Mouse (Mus musculus) neural tube, embryonic 11.5 days (tissue): Measurements from ENCODE around the gene Ubn1. TPM values are rescaled to one million over a fixed set of nuclear protein-coding genes. Genes with fewer than 3 reads are reported as not detected.

Experiments
- polyA plus RNA-seq: library from polyadenylated mRNA; unstranded; fragments of >200 nt; fragmentation: Nextera tagmentation; extraction: Ambion mirVana; gene quantifications from 2 replicates; pipeline ENCODE4 v1.2.1, GENCODE M21; 2014

Ubn1 gene
- polyA plus RNA-seq, 1 experiment from 2014 or later: 22.6 TPM

Other genes with a start within 250 kb of the Ubn1 start
- 0.20 and 0.38 TPM in 2 replicates for gene 4930562C15Rik, start 214.6 kb upstream of the Ubn1 start, polyA plus RNA-seq
- 35.3 and 38.4 TPM in 2 replicates for gene Ubald1, start 169.7 kb upstream of the Ubn1 start, polyA plus RNA-seq
- gene Mgrn1, start 163.8 kb upstream of the Ubn1 start, polyA plus RNA-seq: 81.6 and 85.5 TPM in 2 replicates
- 140 and 141 TPM in 2 replicates for gene Nudt16l1, start 111.3 kb upstream of the Ubn1 start, polyA plus RNA-seq
- 42.4 and 44.9 TPM in 2 replicates for gene Anks3, start 85.9 kb upstream of the Ubn1 start, polyA plus RNA-seq
- not detected in 2 replicates for gene Sept12, start 52.2 kb upstream of the Ubn1 start, polyA plus RNA-seq
- gene Smim22, start 42.8 kb upstream of the Ubn1 start, polyA plus RNA-seq: 1.4 TPM in 1 of 2 replicates, not detected in the other
- gene Rogdi, start 36.5 kb upstream of the Ubn1 start, polyA plus RNA-seq: 83.0 and 88.0 TPM in 2 replicates
- gene Glyr1, start 194 bp upstream of the Ubn1 start, polyA plus RNA-seq: 178 and 199 TPM in 2 replicates
- 1.1 TPM in 2 replicates for gene Ppl, start 82.4 kb downstream of the Ubn1 start, polyA plus RNA-seq
- 0.58 and 0.81 TPM in 2 replicates for gene Sec14l5, start 97.1 kb downstream of the Ubn1 start, polyA plus RNA-seq
- gene Nagpa, start 154.0 kb downstream of the Ubn1 start, polyA plus RNA-seq: 13.6 and 16.9 TPM in 2 replicates
- gene AU021092, start 172.2 kb downstream of the Ubn1 start, polyA plus RNA-seq: 5.2 and 6.5 TPM in 2 replicates
- 26.1 and 26.9 TPM in 2 replicates for gene Alg1, start 183.6 kb downstream of the Ubn1 start, polyA plus RNA-seq
- gene Eef2kmt, start 205.9 kb downstream of the Ubn1 start, polyA plus RNA-seq: 10.6 and 15.2 TPM in 2 replicates